Mouse (Mus musculus): ENCODE measurements around the gene Gnai3. TPM values are rescaled to one million over a fixed set of nuclear protein-coding genes. Genes with fewer than 3 reads are reported as not detected.
A peak's percentile ranks its signal among the peaks of the same experiment; 100 is the strongest.

The Gnai3 gene
- total RNA-seq (2021), result 10 to 100 TPM; 41.6 to 41.8 TPM

DNA sequence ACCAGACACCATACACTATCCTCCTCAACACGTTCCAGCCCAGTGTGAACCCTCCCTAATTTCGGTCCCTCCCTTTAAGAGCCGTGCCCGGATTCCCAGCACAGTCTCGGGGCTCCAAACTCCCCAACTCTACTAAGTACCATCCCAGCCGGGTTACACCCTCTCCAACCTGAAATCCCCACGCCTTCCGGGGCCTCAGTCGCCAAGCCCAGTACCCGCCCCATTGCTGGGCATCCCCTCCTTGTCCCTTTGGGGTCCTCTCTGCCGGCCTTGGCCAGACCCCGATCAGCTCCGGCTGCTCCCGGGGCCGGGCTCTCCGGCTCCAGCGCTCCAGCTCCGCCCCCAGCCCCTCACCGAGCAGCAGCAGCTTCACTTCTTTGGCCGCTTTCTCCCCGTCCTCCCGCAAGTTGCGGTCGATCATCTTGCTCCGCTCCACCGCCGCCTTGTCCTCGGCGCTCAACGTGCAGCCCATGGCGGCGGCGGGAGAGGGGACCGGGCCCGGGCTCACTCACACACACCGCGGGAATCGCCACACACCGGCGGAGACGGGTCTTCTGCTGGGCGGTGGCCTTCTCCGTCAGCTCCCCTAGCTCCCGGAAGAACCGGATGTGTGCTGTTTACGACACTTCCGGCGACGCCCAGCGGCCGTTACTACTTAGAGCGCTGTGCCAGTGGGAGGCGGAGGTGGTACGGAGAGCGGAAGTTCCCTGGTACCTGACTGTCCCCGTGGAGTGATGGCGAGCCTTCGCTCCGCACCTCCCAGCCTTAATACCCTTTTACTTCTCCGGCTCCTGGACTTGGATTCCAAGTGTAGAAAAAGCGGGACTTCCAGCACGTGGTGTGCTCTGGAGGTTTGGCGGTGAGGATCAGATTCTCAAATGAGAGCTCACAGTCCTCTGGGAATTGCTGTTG is at the start of gene Gnai3:
Gnai3 (minus strand) TSS at position 613 of the 912 bp plus-strand sequence.
- peak; percentile 91 for DNase-seq

GRCm38 (mm10) chr3:108195287-108195686 is 49.3 kb upstream of the Gnai3 start:
- DNase-seq, result no peak

- no peak for DNase-seq
Measured at GRCm38 (mm10) chr3:108193686-108194085, 47.7 kb upstream of the Gnai3 start.

DNA sequence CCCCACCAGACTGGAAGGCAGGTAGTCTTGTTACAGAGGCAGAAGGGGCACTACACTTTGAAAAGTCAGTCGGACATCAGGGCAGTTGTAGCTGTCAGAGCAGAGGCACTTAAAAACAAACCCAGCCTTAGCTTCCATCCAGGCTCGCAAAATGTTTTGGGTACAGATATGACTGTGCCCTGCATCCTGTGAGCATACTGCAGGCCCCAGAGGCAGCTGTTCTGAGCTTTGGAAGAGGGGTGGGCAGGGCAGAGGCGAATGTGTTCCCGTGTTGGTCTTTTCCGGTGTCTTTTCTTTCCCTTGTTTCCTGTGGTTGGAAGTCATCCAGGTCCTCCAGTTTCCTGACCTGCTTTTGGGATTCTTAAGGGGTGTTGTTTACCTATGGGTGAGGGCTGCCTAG is 44.0 kb upstream of the Gnai3 start:
- no peak for DNase-seq

DNA sequence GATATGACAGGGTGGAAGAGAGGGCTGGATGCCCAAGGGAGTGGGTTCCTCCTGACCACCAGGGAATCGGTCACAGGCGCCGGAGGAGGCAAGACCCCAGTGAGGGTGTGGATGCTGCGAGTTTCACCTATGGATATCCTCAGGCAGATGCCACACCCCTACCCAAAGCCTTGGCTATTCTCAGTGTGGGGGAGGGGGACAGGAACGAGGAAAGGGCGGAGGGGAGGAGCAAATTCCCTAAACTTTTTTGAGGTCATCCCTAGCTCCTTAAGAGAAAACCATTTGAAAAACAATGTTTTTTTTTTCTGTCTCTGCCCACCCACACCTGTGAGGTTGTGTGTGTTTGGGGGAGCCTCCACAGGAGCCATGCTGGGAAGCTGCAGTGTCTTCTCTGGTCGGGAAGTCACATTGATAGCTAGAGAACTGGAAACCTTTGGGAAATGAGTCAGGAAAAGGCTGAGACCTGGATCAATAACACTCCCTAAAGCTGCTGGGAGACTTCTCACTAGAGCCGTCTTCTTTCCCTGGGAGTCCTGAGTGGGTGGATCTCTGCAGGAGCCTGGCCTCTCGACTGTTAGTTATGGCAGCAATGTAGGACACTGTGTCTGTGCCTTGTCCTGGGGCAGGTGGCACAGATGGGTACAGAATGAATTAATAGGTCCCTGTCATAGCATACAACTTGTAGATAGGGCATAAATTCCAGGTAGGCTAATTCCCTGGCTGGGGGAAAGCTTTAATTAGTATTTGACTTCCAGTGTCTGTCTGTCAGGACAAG is 43.0 kb upstream of the Gnai3 start:
- no peak for DNase-seq

DNA sequence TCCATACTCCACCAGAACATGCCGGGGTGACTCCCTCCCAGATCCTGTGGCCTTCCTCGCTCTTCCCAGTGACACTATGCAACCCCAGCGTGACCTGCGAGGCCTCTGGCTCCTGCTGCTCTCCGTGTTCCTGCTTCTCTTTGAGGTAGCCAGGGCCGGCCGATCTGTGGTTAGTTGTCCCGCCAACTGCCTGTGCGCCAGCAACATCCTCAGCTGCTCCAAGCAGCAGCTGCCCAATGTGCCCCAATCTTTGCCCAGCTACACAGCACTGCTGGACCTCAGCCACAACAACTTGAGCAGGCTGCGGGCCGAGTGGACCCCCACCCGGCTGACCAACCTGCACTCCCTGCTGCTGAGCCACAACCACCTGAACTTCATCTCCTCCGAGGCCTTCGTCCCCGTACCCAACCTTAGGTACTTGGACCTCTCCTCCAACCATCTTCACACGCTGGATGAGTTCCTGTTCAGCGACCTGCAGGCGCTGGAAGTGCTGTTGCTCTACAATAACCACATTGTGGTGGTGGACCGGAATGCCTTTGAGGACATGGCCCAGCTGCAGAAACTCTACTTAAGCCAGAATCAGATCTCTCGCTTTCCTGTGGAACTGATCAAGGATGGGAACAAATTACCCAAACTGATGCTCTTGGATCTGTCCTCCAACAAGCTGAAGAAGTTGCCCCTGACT is 41.3 kb upstream of the Gnai3 start:
- DNase-seq, result no peak

- peak; percentile 53 for DNase-seq
Measured at GRCm38 (mm10) chr3:108186098-108187047, 40.4 kb upstream of the Gnai3 start, which contains the start of gene Amigo1. Gene Amigo1 (plus strand): TSS chr3:108186335.

GRCm38 (mm10) chr3:108185460-108186097 is 39.6 kb upstream of the Gnai3 start:
- DNase-seq, result no peak

DNA sequence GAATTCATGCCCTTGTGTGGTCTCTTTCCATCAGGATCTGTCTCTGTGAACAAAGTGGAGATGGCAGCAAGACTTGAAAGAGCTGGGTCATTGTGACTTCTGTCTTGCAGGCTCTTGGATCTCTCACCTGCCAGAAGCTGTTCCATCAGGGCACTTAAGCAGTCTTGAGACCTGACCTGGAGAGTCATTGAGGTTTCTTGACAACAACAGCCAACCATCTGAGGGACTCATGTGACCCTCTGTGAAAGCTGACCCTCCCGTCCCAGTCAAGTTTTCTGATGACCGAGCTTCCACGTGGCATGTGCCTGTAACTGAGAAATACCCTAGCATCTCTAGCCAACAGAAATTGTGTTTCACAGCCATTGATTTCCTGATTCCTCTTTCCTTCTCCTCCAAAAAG is 38.8 kb upstream of the Gnai3 start:
- DNase-seq, result no peak

GRCm38 (mm10) chr3:108180514-108180913 is 34.6 kb upstream of the Gnai3 start:
- DNase-seq, result no peak

DNA sequence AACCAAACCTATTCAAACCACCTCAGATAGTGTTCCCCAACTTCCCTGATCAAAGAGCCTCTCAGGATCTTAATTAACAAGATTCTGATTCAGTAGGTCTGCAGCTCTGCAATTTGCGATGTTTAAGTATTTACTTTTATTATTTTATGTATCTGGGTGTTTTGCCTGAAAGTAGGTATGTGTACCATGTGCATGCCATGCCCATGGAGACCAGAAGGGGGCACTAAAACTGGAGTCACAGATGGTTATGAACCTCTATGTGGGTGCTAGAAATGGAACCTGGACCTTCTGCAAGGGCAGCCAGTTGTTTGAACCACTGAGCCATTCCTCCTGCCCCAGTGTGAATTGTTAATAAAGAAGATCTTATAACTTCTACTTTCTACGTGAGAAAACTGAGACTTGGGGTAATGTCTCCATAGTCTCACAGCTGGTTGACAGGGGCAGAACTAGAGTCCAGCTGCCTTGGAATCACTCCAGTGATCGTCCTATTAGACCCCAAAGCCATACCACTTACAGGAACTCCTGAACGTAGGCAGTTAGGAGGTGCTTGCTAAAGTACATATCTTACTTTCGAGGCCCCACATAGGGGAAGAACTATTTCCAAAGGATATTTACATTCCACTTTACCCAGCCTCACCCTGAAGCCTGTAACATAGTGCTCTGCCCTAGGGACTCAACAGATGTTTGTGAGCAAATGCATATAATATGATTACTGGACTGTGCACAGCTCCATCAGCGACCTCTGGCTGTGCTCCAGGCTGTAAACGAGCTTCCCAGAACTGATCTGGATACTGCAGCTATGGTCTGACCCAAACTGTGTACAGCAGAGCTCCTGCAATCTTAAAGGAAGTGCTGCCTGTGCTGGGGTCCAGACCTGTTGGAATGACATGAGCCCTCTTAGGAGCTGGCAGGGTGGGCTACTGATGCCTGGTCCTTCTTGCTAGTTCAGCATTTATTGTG is 33.1 kb upstream of the Gnai3 start:
- no peak for DNase-seq

DNA sequence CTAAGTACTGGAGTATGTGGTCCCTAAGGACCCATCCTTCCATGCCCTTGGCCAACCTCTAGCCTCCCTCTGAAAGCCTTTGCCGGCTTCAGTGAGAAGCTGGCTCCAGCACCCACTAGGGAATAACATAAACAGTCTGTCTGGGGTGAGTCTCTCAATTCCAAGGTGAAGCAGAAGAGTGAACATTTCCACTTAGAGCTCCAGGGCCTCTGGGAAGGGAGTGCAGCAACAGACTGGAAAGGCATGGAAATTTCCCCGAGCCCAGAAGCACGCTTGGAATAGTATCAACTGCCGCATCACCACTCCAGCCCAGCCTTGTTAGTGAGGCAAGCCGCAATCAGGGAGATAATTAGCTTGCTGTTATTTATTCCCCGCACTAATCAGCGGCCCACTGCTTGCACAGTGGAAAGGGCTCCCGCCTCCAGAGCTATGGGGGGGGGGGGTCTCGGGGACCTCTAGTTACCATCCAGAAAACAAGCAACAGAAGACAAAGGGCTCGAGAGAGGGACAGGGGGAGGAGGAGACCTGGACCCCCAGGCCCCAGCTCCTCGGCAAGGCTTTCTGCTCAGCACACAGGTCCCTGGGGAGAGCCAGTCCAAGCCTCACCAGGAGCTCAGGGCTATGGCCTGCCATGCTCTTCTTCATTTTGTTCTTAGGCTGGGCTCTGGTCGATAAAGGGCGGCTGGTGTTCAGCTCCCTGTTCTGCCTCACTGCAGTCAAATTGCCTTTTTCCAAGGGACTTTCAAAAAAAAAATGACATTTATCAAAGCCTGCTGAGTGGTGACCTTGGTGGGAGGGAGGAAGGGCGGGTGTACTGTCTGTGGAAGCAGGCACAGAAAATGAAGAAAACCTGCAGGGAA is 29.0 kb upstream of the Gnai3 start:
- DNase-seq, result peak; percentile 50

GRCm38 (mm10) chr3:108169199-108169598 is 23.3 kb upstream of the Gnai3 start:
- no peak for DNase-seq

DNA sequence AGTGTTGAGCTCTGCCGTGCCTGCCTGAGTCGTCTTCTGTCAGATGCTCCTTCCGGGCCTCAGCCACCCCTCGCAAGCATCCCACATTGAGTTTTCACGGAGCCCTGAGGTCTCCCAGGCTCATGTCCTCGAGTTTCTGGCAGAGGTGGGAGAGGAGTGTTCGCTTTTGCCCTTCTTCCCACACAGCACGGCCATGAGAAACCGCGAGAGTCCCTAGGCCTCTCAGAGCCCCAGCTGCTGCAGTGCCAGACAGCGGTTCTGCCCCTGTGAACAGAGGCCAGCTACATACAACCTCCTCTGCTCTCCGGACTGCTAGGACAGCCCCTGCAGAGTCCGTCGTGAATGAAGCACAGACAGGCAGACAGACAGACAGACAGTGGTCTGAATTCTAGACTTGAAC is 21.6 kb upstream of the Gnai3 start:
- DNase-seq, result no peak

DNA sequence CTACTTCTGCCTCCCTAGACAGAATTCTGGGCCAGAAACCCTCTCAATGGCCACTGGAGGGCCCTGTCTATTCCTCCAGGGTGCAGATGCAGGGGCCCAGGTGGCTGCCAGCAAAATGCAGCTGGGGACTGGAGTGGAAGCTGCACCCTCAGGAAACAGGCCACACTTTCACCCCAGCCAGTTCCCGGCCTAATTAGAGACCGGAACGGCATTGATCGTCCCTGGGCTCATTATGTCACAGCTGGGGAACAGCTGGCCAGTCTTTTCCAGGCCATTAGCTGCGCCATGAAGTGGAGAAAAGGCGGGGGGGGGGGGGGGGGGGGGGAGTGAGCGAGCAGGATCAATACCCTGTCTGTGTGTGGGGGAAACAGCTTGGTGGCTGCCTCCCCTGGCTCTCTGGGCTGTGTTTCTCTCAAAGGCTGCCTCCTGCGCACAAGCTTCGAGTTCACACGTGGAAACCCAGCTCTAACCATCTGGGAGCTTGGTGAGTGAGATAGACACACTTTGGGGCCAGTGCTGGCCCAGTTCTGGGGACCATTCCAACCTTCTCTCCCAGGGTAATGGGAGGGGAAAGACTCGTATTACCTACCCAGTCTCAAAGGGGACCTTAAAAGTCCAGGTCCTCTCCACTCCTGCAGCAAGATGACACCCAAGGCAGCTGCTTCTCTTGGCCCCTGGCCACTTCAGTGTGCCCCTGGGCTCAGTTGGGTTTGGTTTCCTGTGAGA is 20.7 kb upstream of the Gnai3 start:
- DNase-seq, result peak; percentile 60

DNA sequence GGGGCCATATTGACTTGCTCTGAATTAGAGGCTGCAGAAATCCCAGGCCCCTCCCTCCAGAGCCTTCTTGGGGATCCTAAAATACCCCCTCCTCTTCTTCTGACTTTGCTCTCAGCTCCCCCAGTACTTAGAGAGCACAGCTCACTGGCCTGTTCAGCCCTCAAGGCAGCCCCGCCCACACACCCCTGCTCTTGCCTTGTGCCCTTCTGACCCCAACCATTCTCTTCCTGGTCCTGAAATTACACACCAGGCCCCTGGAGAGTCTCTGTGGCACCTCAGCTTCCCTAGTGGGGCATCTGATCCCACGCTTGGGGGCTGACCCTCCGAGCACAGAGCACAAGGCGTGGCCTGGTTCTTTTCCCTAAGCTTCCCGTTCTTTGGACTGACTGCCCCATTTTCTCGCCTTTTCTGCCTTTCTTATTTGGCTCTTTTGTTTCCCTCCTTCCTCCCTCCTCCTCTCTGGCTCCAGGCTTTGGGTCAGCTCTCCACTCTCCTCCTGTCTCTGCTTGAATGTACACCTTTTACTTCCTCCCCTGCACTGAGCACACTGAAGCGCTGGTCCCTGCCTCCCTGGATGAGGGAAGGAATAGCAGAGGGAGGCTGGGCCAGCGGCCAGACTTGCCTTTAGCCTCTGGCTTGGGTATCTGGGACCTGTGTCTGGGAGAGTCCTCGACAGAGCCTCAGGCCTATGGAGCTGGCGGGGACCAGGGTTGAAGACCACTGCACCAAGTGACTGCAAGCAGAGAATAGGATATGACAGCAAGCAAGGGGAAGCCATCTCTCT is 19.8 kb upstream of the Gnai3 start:
- no peak for DNase-seq

DNA sequence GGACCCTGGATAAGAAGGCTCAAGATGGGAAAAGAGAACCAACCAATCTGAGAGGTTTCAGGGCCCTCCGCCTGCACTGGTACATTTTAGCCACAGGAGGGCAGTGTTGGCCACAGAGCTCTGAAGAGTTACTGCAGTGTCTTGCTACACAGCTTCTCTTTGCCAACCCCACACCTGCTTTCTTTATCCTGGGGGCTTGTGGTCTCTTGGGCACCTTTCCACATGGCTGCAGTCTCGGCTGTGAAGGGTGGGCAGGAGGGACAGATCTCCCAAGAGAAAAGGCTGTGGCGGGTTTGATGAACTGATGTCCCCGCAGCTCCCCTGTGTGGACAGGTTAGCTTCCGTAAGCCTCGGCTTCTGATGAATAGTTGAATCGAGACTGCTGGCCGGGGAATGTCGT is 18.9 kb upstream of the Gnai3 start:
- peak; percentile 87 for DNase-seq
